Comparison of ENCODE assay signal across 9 mouse cellular contexts in the genomic region with DNA sequence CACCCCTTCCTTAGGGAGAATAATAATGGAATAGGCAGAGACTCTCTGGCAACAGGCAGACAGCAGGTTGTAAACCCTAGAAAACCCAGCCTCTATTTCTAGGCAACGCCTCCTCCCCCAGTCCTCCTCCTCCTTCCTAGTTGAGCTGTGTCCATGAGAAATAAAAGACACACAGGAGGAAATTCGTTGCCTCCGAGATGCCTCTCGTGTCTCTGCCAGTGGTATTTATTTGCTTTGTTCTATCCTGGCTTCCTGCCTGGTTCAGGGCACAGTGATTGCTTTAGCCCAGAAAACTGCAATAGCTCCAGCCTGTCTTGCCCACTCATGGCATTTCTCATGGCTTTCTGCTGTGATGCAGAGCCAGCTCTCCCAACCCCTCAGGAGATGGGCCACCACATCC. TPM values are rescaled to one million over a fixed set of nuclear protein-coding genes. Genes with fewer than 3 reads are reported as not detected.
A peak's percentile ranks its signal among the peaks of the same experiment; 100 is the strongest.
DNase-seq lines count a peak whose midpoint lies in the region; ATAC-seq lines count a peak whose summit lies in the region.
"Had no signal": no experiment of that assay in that cellular context is flagged by ENCODE, and none has a peak within 500 bp of the region (broad histone marks: within the 10 kb centered on the region; RNA-seq: fewer than 3 reads in every experiment).

No protein-coding gene starts in this region.

- no peaks in the 10 kb centered on the region for H3K27me3 ChIP-seq in heart, embryonic 12.5 days (replicated peaks)
- H3K27me3 ChIP-seq: limb, embryonic 13.5 days had no signal

- 0 out of 2 replicates have a peak, but pooled peaks cover 4% of the 10 kb centered on the region for H3K36me3 ChIP-seq in heart, embryonic 12.5 days
- H3K36me3 ChIP-seq: limb, embryonic 13.5 days had no signal

- intact Hi-C loops in heart, postnatal 10 days (cut with DNase I), result loop anchor here (5.0 kb wide), 1 partner anchor 95 kb away; no protein-coding TSS in a partner anchor

- ATAC-seq in heart, embryonic 12.5 days (ENCODE audit: insufficient number of reproducible peaks, low FRiP score), result no peak

- peak; percentile 14 for DNase-seq in heart, postnatal 4 days
- DNase-seq in adrenal gland, postnatal 10 days, result peak; percentile 40
- peak; percentile 43 to 50 for DNase-seq in cerebellum, postnatal 25 days
- peak; percentile 24 to 40 for DNase-seq in layer of hippocampus, postnatal 36 days
- DNase-seq in thymus, postnatal 14 days, result no peak
- no peak for DNase-seq in B cell, adult 2 months
- no peak for DNase-seq in heart, postnatal 10 days

- H3K27ac ChIP-seq in heart, embryonic 12.5 days (ENCODE audit: poor library complexity, severe bottlenecking), result no peak overlapping the region
- H3K27ac ChIP-seq: limb, embryonic 13.5 days had no signal

- no peaks in the 10 kb centered on the region for H3K9me3 ChIP-seq in heart, embryonic 12.5 days (replicated peaks)
- H3K9me3 ChIP-seq: limb, embryonic 13.5 days had no signal

- WGBS in heart, embryonic 12.5 days, result 57% methylated on average over 4 of the region's 4 CpGs

- no peak overlapping the region for H3K4me2 ChIP-seq in heart, embryonic 12.5 days
- H3K4me2 ChIP-seq: limb, embryonic 13.5 days had no signal

- no peak overlapping the region for H3K4me3 ChIP-seq in heart, embryonic 12.5 days
- H3K4me3 ChIP-seq: limb, embryonic 13.5 days had no signal

- no peak overlapping the region for H3K9ac ChIP-seq in heart, embryonic 12.5 days
- H3K9ac ChIP-seq: limb, embryonic 13.5 days had no signal

- H3K4me1 ChIP-seq in heart, embryonic 12.5 days (replicated peaks), result peaks cover 35% of the 10 kb centered on the region

RNA-seq across cellular contexts. Expression of gene Osbpl3, which starts 43.8 kb away (rescaled TPM):
- total RNA-seq in heart, postnatal 4 days (2021), result 10 to 100 TPM; 39.2 to 44.0 TPM
- polyA plus RNA-seq in heart, embryonic 12.5 days (2016; fragmentation: Nextera tagmentation; extraction: Ambion mirVana), result 15.5 and 18.5 TPM in 2 replicates
- 10 to 100 TPM; 26.2 to 37.8 TPM for total RNA-seq in adrenal gland, postnatal 10 days (2021)
- 10 to 100 TPM; 18.2 to 22.5 TPM for total RNA-seq in layer of hippocampus, postnatal 36 days (2021)
- total RNA-seq in heart, postnatal 10 days (2021), result 10 to 100 TPM; 31.8 to 33.0 TPM

Comparison
In these comparisons a context has a peak if more than half of its experiments do, and no peak if none do; other contexts are left out.
1. DNase-seq: peak in heart, postnatal 4 days (single experiment), adrenal gland, postnatal 10 days (single experiment), cerebellum, postnatal 25 days (2 of 2) and layer of hippocampus, postnatal 36 days (2 of 2); none in thymus, postnatal 14 days (single experiment), B cell, adult 2 months (0 of 2) and heart, postnatal 10 days (0 of 2).